Mouse (Mus musculus) lung, adult 18-20 months (tissue): ENCODE measurements around the gene Mettl7a3.

ENCODE experiments used
- DNase-seq, 2 experiments: peaks; one replicate each; pipeline ENCODE4 v3.0.0; 2022; ENCODE audit warnings: mixed read lengths in 2 of 2

The Mettl7a3 gene

GRCm38 (mm10) chr15:100388224-100388835 lies 53.6 kb downstream of the Mettl7a3 start:
- no peak for DNase-seq

DNA sequence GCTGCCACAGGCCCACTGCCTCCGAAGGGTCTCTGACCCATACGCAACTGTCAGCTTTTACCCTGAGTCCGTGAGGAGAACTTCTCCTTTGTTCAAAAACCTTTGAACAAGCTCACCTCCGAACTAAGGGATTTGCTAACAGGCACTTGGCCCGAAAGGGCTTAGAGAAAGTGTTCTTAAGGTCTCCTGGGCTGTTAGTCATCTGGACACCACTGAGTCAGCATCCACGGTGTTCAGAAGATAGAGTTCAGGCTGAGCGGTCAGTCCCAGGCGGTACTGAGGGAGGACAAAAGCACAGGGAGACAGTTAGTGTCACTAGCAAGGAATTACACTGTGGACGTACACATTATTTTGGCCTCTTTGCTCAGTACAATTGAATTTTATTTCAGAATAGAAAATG lies 54.2 kb downstream of the Mettl7a3 start:
- DNase-seq: no peak
